Mouse (Mus musculus) bone marrow, adult 2 months (tissue): ENCODE results near the gene Olfr430. TPM values are rescaled to one million over a fixed set of nuclear protein-coding genes. Genes with fewer than 3 reads are reported as not detected.
"Not testable (repeated sequence)": the region's sequence is repeated elsewhere in the genome, so short reads cannot be mapped to it uniquely, and the experiment has no call there.

Experiments used
- H3K27ac ChIP-seq: fragments of 200-500 bp; 2 replicates; pipeline ENCODE4 v1.5.1; 2012; ENCODE audit warnings: low read depth, mild to moderate bottlenecking, control low read depth, inconsistent platforms, low read length; ENCODE audit not compliant: control insufficient read depth, poor library complexity, insufficient read depth
- H3K4me1 ChIP-seq: fragments of 200-500 bp; 2 replicates; pipeline ENCODE4 v1.6.1; 2011; ENCODE audit warnings: low read length; ENCODE audit not compliant: control insufficient read depth, insufficient read depth
- H3K4me3 ChIP-seq: fragments of 200-500 bp; replicated peaks from 2 replicates; pipeline ENCODE3; 2011; ENCODE audit warnings: mild to moderate bottlenecking, low read depth, low read length, control low read depth; ENCODE audit not compliant: control insufficient read depth
- CTCF ChIP-seq: fragments of 200-500 bp; IDR thresholded peaks from 2 replicates; pipeline ENCODE4 v1.5.1; 2011; ENCODE audit warnings: low read length, control low read depth; ENCODE audit not compliant: control insufficient read depth, insufficient read depth
- POLR2A ChIP-seq: fragments of 200-500 bp; IDR thresholded peaks from 2 replicates; pipeline ENCODE4 v1.6.1; 2011; ENCODE audit warnings: low read depth, mild to moderate bottlenecking, control low read depth, low read length, borderline replicate concordance; ENCODE audit not compliant: control insufficient read depth
- WGBS: fragments of 180-500 bp; shearing (Covaris S2); methylation state at CpG from one replicate; pipeline ENCODE4 v1.1.7; 2018; 5-methylcytosine and 5-hydroxymethylcytosine counted together
- polyA plus RNA-seq: library from polyadenylated mRNA; stranded (reverse); fragments of >200 nt; gene quantifications from 2 replicates; pipeline ENCODE4 v1.2.4, GENCODE M21; 2011; ENCODE audit warnings: low replicate concordance; ENCODE audit not compliant: missing spikeins, insufficient read depth, insufficient read length

Gene Olfr430
- not detected in 2 replicates for polyA plus RNA-seq

DNA sequence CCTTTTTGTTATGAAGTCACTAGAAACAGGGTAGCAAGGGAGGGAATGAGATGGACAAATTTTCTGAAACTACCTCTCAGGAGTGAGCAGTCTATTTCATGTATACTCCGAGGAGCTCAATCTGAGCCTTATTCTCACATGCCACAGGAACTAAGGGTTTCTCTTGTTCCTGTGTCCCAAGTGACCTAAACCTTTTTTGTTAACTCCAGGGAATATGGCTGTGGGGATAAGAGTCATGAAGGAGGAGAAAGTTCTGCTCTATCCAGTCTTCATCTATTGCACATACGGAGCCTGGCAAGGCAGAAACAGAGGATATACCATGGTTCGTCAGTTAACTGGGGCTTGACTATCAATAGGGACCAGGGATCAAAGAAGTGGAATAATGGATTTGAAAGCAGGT, at the start of gene Olfr430:
Olfr430 (plus strand) TSS at position 301 of the 400 bp plus-strand sequence.
- H3K4me3 ChIP-seq = no peak within 1 kb of the TSS
- 89% methylated on average over 3 of the region's 3 CpGs for WGBS
- no peak for TF ChIP-seq POLR2A
- no peak for TF ChIP-seq CTCF
- H3K4me1 ChIP-seq = no peaks in the 10 kb centered on the region
- H3K27ac ChIP-seq = no peak within 1 kb of the TSS

DNA sequence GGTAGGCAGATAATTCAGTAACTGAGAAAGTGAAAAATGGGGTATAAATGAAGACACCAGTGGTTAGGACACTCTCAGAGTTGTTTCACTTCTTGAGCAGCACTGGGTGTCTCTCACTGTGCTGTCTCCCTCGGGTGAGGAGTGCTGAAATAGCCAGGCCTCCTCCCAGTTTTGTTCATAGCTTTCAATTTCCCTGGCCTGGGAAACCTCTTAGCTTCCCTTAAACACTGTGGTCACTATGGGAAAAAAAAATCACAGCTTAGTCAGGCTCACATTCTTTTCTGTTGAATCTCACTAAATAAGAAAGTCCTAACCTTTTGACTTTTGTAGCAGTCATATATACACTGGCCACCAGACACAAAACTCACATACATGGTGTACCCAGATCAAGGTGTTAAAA, 34.7 kb upstream of the Olfr430 start, which contains the start of gene Ifi205:
Ifi205 (minus strand) TSS at position 113 of the 400 bp plus-strand sequence.
- WGBS = 36% methylated on average over 1 of the region's 1 CpGs
- no peak within 1 kb of the TSS for H3K27ac ChIP-seq
- TF ChIP-seq CTCF = no peak
- no peak for TF ChIP-seq POLR2A
- H3K4me1 ChIP-seq = no peaks in the 10 kb centered on the region
- no peak within 1 kb of the TSS for H3K4me3 ChIP-seq

GRCm38 (mm10) chr1:174035841-174036240, 30.6 kb upstream of the Olfr430 start:
- no peak overlapping the region for H3K27ac ChIP-seq
- H3K4me3 ChIP-seq = no peak overlapping the region
- WGBS = 51% methylated on average over 4 of the region's 4 CpGs
- TF ChIP-seq CTCF (no peak), POLR2A (no peak)
- H3K4me1 ChIP-seq = no peaks in the 10 kb centered on the region

GRCm38 (mm10) chr1:174038480-174038879, 27.9 kb upstream of the Olfr430 start:
- no peak overlapping the region for H3K4me3 ChIP-seq
- H3K27ac ChIP-seq = no peak overlapping the region
- 53% methylated on average over 3 of the region's 3 CpGs for WGBS
- TF ChIP-seq POLR2A = no peak
- TF ChIP-seq CTCF = no peak
- H3K4me1 ChIP-seq = peaks cover 7% of the 10 kb centered on the region

GRCm38 (mm10) chr1:174040523-174041177, 25.8 kb upstream of the Olfr430 start, which contains the start of gene Olfr433:
TSS of gene Olfr433 (plus strand) at chr1:174040705.
- Histone ChIP-seq H3K27ac (no peak within 1 kb of the TSS; the same call in 1 of the 2 replicates), H3K4me1 (peaks cover 7% of the 10 kb centered on the region), H3K4me3 (no peak within 1 kb of the TSS)
- WGBS = 28% methylated on average over 7 of the region's 7 CpGs
- TF ChIP-seq POLR2A (no peak), CTCF (no peak)

GRCm38 (mm10) chr1:174042091-174042884, 24.1 kb upstream of the Olfr430 start:
- H3K4me1 ChIP-seq, H3K27ac ChIP-seq, H3K4me3 ChIP-seq: not testable (repeated sequence)
- 73% methylated on average over 12 of the region's 12 CpGs for WGBS

DNA sequence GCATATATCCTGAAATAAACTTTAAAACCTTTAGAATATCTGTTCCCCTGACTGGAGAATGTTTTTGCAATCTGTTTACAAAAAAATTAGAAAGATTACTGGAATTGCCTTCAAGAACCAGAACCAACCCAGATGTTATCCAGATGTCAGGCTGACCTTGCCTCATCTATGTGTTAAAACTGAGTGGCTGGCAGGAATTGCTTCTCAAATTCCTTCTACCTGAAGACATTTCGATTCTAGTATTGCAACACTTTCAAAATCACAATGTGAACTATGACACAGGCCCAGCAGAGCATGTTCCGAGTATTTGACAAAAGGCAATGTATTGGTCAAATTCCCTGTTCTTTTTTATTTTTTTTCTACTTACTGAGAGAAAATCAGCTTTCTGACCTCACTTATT, 22.0 kb upstream of the Olfr430 start:
- WGBS = 52% methylated on average over 2 of the region's 2 CpGs
- Histone ChIP-seq H3K27ac (no peak overlapping the region), H3K4me1 (peaks cover 7% of the 10 kb centered on the region), H3K4me3 (no peak overlapping the region)
- no peak for TF ChIP-seq CTCF
- no peak for TF ChIP-seq POLR2A

GRCm38 (mm10) chr1:174048227-174048626, 18.2 kb upstream of the Olfr430 start:
- not testable (repeated sequence) for H3K4me1 ChIP-seq, H3K4me3 ChIP-seq, H3K27ac ChIP-seq
- 23% methylated on average over 6 of the region's 6 CpGs for WGBS
